Mouse (Mus musculus): ENCODE results near the gene Sla2.
A peak's percentile ranks its signal among the peaks of the same experiment; 100 is the strongest.
"Not testable (repeated sequence)": the region's sequence is repeated elsewhere in the genome, so short reads cannot be mapped to it uniquely, and the experiment has no call there.

Gene Sla2

DNA sequence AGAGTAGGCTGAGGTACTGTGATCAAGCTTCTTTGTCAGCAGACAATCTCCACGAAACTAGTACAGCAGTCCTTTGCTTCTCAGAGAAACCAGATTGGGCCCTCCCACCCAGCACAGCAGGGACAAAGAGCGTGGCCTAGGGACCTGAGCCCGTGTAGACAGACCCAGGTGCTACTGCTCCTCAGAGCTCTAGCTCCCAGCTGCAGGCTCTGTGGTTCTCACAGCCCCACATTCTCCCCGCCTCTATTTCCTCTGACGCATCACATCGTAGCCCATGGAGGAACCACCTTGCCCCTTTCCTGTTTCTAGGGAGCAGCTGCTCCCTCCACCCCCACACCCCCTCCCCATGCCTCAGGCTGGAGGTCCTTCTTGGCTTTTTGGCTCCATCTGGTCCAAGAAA, at the start of gene Sla2:
TSS of gene Sla2 (minus strand) at position 176 of the 400 bp plus-strand sequence.
- DNase-seq (ENCODE audit: low read depth, low spot score), result peak; percentile 38

DNA sequence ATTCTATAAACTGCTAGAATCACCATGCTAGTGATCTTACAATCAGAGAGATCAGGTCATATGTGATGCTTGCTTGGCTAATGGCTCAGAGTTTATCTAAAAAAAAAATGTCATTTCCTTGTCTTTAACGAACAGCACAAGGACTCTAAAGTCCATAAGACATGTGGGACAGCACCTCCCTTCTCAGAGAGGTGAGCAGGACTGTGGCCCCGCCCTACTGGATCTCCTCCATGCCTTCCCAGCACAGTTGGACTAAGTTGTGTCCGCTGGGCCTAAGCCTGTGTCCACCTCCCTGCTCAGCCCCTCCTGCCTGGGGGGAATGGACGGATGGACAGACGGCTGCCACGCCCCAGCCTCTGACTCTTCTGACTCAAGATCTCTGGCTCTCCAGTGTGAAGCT, 48.0 kb upstream of the Sla2 start:
- no peak for DNase-seq (ENCODE audit: low read depth, low spot score)

DNA sequence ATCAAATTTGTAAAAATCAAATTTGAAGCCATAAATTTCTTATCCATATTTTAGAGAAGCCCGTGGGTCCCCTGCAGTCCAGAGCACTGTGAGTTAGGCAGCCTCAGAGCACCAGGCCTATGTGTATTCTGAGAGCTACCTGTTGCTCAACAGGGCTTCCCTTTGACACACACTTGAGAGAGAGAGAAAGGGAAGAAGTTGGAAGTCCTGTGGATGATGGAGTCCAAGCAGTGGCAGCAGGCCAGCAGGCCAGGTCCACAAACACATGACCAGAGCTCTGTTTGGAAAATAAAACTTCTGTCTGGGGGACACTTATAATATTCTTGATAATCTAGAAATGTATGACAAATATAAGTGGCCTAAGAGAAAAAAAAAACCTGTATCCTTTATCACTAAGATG, 46.4 kb upstream of the Sla2 start:
- DNase-seq (ENCODE audit: low read depth, low spot score), result no peak

DNA sequence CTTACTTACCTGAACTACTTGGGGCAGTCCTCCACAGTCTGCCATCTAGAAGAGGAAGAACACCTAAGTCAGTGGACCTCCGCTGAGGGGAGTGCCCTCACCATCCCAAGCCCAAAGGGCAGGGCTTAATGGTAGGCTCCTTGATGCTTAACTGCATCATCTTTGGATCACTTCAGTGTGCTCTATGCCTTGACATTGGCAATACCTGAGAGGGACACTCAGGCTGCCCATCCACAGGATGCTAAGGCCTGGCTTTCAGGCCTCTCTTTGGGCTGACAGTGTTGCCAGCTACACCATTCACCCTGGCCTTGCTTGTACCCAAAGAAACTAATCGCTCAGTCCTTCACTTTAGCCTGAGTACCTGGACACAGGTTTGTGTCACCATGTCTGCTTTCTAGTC, 44.4 kb upstream of the Sla2 start:
- DNase-seq (ENCODE audit: low read depth, low spot score), result no peak

DNA sequence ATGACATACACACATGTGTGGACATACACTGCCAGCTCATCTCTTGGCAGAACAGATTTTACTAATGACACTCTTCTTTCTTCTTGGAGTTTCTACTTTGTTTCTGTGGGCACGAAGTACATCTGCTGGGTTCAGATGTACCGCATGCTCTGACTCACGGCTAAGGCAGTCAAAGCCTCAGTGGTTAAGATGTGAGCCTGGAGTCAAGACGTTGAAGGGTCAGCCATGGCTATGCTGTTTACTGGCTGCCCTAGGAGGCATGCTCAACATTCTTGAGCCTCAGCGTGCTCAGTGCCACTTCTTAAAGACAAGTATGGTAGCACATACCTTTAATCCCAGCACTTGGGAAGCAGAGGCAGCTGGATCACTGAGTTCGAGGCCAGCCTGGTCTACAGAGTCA, 43.6 kb upstream of the Sla2 start:
- no peak for DNase-seq (ENCODE audit: low read depth, low spot score)

DNA sequence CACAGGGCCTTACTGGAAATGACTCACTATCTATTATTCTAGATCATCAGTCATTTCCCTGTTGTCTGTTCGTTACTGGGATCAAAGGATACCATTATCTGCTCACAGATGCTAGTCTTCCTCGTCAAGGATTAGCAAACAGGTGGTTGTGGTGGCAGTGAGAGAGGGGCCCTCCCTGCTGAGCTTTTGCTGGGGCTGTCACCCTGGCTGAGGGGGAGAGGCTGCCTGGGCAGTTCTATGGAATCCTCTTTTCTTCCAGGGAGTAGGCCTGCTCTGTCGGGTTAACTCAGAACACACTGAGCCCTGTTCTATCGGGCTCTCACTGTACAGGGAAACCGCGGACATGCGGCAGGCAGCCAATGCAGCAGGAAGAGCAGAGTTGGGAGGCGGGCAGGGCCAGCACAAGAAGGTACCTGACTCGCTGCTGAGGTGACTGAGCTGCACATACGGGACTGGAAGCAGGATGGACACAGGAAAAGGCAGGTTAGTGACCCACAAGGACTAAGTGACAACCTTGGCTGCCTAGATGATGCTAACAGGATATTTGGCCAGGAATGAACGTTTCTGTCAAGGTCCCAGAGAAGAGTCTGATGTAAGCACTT, 42.6 kb upstream of the Sla2 start:
- DNase-seq (ENCODE audit: low read depth, low spot score), result no peak

DNA sequence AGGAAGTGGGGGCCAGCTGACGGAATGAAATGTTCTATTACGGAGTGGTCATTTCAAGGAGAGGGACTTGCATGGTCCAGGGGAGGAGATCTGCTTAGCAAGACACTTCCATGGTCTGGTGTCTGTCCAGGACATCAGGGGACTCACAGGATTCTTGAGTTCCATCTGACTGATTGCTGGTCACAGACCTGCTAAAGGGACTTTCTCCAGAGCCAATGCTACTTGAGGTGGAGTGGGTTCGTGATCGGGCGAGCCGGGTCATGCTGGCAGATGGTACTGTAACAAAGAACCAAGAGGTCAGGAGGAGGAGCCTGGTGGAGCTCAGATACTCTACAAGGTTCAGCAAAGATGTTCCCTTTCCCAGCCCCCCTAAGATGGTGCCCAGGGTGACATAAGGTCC, 41.6 kb upstream of the Sla2 start:
- DNase-seq (ENCODE audit: low read depth, low spot score), result no peak

DNA sequence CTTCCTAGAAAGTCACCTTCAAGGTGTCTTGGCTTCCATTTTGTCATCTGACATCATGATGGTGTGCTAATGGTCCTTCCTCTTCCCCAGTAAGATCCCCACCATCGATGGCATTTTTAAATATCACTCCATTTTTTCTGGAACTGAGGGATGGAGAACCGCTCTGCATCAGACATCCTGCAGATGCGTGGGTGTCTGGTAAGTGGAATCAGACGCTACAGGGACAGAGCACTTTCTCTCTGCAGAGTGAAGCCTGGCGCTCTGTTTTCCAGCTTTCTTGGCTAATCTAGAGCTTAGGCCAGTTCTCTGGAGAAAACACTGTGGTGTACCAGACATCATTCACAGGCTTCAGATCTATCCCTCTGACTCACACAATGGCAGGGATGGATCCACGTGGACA, 40.7 kb upstream of the Sla2 start:
- no peak for DNase-seq (ENCODE audit: low read depth, low spot score)

DNA sequence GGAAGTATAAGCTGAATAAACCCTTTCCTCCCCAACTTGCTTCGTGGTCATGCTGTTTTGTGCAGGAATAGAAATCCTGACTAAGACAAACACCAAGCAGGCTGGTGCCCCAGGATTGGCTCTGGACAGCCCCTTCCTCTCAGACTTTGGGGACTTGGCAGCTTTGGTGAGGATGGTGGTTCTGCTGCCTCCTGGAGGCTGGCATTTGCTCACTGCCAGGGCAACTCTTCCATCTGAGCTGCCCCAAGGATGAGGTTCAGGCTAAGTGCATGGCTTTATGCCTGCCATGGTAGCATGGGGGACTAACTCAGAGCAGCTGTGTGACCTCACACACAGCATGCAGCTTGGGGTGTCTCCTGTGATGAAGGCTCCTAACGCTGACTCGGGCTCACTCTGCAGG, 38.6 kb upstream of the Sla2 start:
- DNase-seq (ENCODE audit: low read depth, low spot score), result not testable (repeated sequence)

DNA sequence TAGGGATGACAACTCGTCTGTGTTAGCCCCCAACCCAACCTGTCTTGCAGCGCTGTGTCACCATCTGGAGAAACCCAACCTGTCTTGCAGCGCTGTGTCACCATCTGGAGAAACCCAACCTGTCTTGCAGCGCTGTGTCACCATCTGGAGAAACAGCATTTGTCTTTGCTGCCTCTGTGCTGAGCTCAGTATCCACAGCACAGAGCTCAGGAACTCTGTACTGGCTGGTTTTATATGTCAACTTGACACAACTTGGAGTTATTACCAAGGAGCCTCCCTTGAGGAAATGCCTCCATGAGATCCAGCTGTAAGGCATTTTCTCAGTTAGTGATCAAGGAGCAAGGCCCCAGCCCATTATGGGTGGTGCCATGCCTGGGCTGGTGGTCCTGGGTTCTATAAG, 38.1 kb upstream of the Sla2 start:
- DNase-seq (ENCODE audit: low read depth, low spot score), result not testable (repeated sequence)

DNA sequence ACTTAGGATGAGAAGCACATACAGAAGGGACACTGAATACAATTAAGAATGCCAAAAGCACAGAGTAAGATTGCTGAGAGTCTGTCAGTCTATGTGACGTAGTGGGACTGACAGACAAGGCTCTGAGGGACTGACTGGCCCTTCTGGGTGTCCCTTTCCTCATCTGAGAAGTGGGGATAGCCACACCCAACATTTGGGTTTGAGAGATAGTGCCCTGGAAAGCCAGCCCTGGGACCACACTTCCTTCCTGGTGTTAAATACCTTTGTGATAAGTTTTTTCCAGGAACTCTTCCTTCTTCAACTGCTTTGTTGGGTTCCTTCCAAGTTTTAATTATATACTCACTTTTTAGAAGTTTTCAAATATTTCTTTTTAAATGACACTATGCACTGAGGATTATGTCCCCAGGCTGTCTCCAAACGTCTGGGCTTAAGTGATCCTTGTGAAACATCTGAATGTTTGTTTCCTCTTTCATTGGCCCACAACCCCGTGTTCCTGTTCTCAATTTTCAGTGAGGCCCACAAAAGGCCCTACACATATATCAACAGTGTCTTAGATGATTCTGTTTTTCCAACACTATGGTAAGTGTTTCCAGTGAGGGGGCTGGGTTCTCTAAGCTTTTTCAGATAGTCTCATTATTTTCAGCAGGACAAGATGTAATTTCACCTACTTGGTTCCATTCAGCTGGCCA, 37.4 kb upstream of the Sla2 start:
- no peak for DNase-seq (ENCODE audit: low read depth, low spot score)

DNA sequence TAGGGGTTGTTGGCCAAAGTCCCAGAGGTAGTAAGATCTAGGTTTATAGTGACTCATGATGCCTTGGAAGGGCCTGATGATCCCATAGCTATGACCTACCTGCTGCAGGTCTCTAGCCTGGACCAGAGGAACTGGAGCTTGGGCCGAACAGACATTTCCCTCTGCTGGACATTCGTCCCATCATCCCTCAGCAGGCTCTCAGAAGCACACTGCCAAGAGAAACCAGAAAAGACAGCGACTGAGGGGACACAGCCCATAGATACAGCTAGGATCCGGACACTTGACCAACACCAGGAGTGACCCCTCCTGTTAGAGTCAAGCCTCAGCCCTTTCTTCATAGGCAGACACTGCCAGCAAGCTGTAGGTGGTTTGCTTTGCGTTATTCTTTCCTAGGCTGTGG, 36.1 kb upstream of the Sla2 start:
- DNase-seq (ENCODE audit: low read depth, low spot score), result no peak

DNA sequence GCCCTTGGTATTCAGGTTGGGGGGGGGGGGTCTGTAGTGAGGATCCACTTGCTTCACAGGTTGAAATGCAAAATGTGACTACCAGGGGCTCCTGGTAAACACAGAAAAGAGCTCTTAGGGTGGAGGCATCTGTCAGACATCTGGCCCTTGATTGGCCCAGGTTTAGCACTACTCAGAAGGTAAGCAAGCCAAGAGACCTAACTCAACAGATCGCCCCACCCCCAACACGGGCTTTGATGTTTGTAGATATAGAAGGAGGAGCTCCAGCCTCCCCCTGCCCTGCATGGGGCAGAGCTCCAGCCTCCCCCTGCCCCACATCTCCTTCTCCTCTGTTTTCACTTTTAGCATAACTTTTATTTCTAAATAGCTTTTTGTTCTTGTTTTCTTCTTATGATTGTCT, 32.8 kb upstream of the Sla2 start:
- DNase-seq (ENCODE audit: low read depth, low spot score), result no peak

DNA sequence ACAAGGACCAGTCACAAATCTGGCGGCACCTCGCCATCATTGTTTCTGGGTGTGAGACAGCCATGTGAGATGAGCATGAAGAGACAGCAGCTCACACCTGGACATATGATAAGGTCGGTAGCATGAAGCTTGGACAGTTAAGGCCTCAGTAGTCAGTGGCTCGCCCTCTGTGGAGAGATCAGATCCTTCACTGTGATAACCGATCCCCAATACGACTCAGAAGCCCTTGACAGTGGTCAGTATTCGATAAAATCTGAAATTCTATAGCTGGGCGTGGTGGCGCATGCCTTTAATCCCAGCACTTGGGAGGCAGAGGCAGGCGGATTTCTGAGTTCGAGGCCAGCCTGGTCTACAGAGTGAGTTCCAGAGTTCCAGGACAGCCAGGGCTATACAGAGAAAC, 32.2 kb upstream of the Sla2 start:
- DNase-seq (ENCODE audit: low read depth, low spot score), result not testable (repeated sequence)

DNA sequence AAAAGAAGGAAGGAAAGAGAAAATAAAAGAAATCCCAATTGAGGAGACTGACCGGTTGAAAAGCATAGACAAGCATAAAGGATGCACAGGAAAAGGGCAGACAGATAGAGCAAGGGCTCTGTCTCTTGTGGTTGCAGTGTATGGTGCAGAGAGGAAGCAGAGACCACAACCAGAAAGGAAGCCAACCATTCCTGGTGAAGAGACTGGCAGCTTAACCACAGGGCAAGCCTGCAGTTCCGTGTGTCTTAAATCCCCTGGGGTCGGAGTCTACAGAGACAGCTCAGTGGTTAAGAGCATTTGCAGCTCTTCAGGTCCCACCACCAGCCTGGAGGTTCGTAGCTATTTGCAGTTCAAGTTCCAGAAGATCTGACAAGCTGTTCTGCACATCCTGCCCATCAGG, 31.6 kb upstream of the Sla2 start:
- DNase-seq (ENCODE audit: low read depth, low spot score), result no peak

DNA sequence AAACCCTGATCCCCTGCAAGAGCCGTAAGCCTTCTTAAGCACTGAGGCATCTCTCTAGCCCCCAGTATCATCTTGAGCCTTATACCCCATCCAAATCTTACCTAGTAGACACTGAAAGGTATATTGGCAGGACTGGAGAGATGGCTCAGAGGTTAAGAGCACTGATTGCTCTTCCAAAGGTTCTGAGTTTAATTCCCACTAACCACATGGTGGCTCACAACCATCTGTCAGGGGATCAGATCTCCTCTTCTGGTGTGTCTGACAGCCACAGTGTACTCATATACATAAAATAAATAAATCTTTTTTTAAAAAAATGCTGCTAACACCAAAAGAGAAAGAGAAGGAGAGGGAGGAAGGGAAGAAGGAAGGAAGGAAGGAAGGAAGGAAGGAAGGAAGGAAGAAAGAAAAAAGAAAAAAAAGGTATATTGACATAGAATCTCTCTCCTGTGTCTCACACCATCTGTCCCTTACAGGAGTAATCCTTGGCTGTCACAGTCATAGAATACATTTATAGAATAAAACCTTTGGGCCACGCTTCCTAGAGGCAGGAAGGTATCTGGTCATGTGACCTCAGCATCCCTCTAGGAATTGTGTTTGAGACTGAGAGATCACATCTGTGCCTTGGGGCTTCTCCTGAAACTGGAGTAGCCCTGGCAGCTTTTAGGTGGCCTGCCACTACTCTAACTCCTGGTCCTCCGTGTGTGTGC, 29.6 kb upstream of the Sla2 start:
- DNase-seq (ENCODE audit: low read depth, low spot score), result no peak

DNA sequence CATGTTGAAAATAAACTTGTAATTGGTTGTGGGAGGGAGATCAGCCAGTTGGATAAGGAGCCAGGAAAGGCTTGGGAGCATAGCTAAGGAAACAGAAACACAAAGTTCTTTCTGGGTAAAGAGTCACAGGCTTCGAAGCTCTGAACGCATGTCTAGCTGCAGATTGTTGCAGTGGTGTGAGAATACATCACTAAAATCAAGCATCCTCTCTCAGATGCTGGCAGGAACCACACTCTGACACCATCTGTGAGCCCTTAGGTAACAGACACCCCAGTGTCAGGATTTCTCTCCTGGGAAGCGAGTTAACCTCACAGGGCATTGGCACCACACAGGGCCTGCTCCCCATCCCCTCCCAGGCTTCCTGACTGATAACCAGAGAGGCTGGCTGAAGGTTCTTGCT, 28.6 kb upstream of the Sla2 start:
- DNase-seq (ENCODE audit: low read depth, low spot score), result no peak

DNA sequence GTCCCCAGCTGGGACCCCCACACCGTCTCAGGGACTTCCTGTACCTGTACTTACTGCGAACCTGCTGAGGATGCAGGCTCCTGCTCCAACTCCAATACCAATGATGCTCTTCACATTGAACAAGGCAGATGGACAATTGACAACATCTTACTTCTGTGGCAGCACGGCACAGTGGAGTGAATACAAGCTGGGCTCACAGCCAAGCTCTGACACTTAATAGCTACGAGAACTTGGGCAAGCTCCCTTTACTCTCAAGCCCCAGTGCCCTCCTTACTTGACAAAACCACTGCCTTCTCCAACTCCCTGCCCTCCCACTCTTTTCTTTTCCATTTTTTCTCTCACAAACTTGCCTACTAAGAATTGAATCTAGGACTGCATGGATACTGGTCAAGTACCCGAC, 26.2 kb upstream of the Sla2 start:
- DNase-seq (ENCODE audit: low read depth, low spot score), result no peak

DNA sequence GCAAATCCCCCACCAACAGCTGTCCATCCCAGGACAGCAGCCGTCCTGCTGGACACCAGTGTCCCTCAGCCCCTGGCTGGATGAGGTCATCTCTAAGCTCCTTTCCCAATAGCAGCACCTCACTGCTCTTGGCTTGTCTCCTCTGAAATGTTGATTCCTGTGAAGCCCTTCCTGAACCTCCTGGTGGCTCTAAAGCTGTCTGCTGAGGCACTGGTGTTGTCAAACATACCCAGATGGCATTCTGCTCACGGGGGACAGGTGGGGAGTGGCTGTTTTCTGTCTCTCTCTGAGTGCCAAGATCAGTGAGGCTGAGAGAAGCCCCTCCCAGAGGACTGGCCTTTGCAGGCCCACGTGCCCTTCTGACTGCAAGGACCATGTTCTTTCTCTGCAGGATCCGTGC, 18.9 kb upstream of the Sla2 start:
- DNase-seq (ENCODE audit: low read depth, low spot score), result not testable (repeated sequence)

DNA sequence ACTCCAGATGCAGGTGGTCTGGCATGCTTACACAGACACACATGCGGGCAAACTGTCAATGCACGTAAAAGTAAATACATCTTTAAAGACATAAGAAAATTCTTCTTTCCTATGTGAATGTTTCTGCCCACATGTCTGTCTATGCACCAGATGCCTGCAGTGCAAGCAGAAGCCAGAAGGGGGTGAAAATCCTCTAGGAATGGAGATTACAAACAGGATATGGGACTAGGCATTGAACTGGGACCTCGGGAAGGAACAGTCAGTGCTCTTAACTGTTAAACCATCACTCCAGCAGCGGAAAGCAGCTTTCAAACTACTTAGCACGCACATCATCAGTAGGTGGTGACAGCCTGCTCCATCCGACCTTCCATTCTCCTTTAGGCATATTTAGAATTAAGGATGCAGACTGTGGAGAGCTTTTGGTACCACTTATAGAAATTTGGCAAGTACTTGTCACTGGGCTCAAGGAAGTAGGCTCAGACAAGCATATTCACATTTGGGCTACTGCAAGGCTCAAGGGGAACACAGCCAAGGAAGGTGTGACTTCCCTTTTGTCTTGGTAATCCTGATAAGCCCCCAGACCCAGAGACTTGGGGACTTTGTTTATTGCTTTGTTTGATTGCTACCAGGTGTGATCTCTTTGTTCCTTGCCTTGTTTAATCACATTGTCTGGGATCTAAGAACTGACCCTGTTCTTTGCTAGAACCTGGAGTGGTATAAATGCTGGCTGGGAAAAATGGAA, 18.2 kb upstream of the Sla2 start:
- DNase-seq (ENCODE audit: low read depth, low spot score), result no peak

DNA sequence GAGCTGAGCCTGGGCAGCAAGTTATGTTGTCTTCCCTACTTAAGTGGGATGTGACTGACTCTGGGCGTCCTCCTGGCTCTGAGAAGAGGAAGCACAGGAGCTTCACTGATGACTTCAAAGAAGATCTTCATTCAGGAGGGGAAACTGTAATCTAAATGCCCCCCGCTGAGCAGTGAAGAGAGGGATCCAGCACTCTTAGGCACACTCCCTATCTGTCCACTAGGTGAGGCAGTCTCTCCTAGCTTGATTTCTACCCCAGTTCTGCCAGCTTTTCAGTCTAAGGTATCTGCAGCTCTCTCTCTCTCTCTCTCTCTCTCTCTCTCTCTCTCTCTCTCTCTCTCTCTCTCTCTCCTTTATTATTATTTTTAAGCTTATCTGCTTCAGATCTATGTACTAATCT, 16.4 kb upstream of the Sla2 start:
- no peak for DNase-seq (ENCODE audit: low read depth, low spot score)

DNA sequence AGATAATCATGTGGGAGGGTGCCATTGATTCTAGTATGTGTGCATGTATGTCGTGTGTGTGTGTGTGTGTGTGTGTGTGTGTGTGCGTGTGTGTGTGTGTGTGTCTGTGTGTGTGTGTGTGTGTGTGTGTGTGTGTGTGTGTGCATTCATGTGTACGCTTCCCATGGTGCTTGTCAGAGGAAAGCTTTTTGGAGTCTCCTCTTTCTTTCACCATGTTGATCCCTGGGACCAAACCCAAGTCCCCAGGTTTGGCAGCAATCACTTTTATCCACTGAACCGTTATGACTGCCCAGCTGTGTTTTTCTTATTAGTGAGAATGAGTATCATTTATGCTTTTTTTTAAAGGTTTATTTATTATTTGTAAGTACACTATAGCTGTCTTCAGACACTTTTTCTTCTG, 15.4 kb upstream of the Sla2 start:
- not testable (repeated sequence) for DNase-seq (ENCODE audit: low read depth, low spot score)

DNA sequence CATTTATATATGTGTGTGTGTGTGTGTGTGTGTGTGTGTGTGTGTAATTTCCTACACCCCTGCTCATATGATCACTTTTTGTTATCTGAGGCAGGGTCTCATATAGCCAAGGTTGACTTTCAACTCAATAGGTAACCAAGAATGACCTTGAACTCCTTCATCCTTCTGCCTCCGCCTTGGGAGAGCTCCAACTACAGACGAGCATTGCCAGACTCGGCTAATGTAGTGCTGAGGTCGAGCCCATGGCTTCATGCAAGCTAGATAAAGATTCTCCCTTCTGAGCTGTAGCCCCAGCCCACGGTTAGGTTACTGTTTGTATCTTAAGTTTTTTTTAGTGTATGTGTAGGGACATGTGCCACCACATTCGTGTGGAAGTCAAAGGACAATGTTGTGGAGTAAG, 14.9 kb upstream of the Sla2 start:
- DNase-seq (ENCODE audit: low read depth, low spot score), result no peak

Measured in A20 (cell line).